Mouse (Mus musculus): Measurements from ENCODE around the gene Gfod2. TPM values are rescaled to one million over a fixed set of nuclear protein-coding genes. Genes with fewer than 3 reads are reported as not detected.

Gene Gfod2
- total RNA-seq (2023): 1 to 10 TPM; 4.1 to 6.5 TPM

DNA sequence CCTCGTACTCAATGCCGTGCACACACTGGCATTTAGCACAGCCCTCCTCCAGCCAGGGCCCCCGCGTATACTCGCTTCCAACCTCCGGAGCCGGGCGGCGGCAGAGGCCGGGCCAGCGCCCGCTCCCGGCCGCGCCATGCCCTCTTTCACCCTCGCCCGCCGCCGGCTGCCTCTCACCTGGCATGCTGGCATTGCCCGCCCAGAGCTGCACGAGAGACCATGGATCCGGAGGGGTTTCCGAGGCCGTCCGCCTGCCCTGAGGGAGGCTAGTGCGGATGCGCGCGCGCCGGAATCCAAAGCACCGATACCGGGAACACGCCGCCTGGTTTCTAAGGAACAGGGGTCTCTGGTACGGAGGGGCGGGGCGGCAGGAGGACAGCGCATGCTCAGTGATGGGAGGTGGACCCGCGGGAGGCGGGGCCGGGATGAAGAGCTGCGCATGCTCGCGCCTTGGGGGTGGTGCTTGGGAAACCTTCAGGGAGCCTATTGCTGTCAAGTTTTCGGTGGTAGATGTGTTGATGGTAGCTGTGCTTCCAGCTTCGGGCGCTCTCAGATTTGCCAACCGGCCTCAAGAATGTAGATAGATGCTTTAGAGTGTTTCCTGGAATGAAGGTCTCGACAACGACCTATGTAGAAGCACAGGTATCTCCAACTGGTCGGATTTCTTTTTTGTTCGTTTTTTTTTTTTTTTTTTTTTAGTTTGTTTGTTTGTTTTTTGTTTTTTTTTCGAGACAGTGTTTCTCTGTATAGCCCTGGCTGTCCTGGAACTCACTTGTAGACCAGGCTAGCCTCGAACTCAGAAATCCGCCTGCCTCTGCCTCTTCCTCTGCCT lies at the start of gene Gfod2:
Gene Gfod2 (minus strand): TSS at position 388 of the 832 bp plus-strand sequence.

GRCm38 (mm10) chr8:105707498-105708403 lies 50.7 kb downstream of the Gfod2 start, which contains the start of the genes 4933405L10Rik and Enkd1:
Gene 4933405L10Rik (plus strand): TSS chr8:105707655.
Gene Enkd1 (minus strand): TSS chr8:105708210.

DNA sequence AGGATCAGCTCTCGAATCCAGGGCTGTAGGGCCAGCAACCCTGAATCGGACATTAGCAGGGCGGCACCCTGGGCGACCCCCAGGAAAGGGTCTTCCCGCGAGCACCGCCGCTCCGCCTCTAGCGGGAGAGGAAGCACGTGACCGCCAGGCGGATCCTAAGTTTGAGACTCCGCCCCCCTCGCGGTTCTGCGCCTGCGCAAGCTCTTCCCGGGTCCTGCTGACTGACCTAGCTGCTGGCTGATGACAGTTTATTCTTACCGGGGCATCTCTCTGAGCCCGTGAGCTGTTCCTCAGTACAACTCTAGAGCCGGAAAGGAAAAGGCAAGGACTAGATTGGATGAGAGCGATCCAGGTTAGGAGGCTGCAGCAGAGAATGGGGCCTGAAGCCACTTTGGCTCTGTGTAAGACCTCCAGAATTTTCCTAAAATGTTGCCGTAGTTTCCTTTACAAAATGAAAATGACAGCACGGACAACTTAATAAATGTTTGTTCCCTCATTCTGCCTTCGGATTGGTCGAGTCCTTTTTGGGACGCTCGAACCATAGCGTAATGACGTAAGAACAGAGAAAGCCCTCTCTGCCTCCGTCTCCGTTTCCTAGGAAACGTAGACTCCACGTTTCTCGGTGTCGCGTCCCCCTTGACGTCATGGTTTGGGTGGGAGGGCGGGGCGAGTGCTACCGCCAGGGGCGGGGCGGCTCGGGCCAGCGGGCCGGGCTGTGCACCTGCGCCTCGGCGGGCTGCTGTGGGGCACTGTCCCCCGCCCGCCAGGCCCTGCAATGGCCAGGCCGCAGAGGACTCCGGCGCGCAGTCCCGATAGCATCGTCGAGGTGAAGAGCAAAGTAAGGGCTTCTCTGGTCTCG lies 57.3 kb downstream of the Gfod2 start, which contains the start of the genes Acd and Pard6a:
Gene Acd (minus strand): TSS at position 137 of the 859 bp plus-strand sequence.
Gene Pard6a (plus strand): TSS at position 183 of the 859 bp plus-strand sequence.

DNA sequence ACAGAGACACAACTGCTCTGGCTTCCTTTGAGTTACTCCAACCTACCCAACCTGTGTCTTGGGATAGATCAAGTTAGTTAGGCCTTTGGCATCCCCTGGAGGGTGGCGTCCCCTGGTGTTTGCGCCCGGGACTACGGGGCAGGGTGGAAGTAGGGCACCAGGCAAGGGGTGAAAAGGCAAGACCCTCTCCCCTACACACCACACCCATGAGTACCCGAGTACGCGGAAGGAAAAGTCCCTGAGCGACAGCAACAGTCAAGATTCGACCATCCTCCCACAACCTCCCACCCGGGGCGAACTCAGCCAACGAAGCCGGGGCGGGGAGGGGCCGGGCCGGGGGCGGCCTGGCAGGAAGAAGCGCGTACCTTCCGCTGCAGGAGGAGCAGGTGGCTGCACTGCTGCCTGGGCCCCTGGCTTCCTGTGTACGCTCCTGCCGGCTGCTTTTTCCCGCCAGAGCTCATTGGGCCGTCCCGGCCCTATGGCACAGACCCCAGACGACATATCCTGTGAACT lies 72.6 kb downstream of the Gfod2 start, which contains the start of gene Carmil2:
Gene Carmil2 (plus strand): TSS at position 479 of the 513 bp plus-strand sequence.

Other genes with a start within 250 kb of the Gfod2 start
- gene Hsd11b2, start 239.9 kb downstream of the Gfod2 start, total RNA-seq (2023): not detected
- 10 to 100 TPM; 82.3 to 98.5 TPM for gene Atp6v0d1, start 192.6 kb downstream of the Gfod2 start, total RNA-seq (2023)
- gene Ripor1, start 153.4 kb downstream of the Gfod2 start, total RNA-seq (2023): 10 to 100 TPM; 24.3 to 32.2 TPM
- 100 to 1,000 TPM; 182 to 207 TPM for gene Ctcf, start 122.1 kb downstream of the Gfod2 start, total RNA-seq (2023)
- gene Agrp, start 121.3 kb downstream of the Gfod2 start, total RNA-seq (2023): not detected
- 100 to 1,000 TPM; 155 to 156 TPM for gene Carmil2, start 72.4 kb downstream of the Gfod2 start, total RNA-seq (2023)
- gene Acd, start 57.6 kb downstream of the Gfod2 start, total RNA-seq (2023): 10 to 100 TPM; 93.3 to 95.1 TPM
- 10 to 100 TPM; 14.9 to 16.3 TPM for gene Pard6a, start 57.5 kb downstream of the Gfod2 start, total RNA-seq (2023)
- not detected for gene 4933405L10Rik, start 51.0 kb downstream of the Gfod2 start, total RNA-seq (2023)
- gene Enkd1, start 50.5 kb downstream of the Gfod2 start, total RNA-seq (2023): 1 to 10 TPM; 4.2 to 4.3 TPM
- gene Ranbp10, start 68.7 kb upstream of the Gfod2 start, total RNA-seq (2023): 10 to 100 TPM; 36.8 to 38.6 TPM
- gene Tsnaxip1, start 69.1 kb upstream of the Gfod2 start, total RNA-seq (2023): 1 to 10 TPM; 1.4 to 1.6 TPM
- 10 to 100 TPM; 17.6 to 18.1 TPM for gene Cenpt, start 94.6 kb upstream of the Gfod2 start, total RNA-seq (2023)
- 10 to 100 TPM; 17.1 to 19.7 TPM for gene Thap11, start 96.5 kb upstream of the Gfod2 start, total RNA-seq (2023)
- 10 to 100 TPM; 17.1 to 31.8 TPM for gene Nutf2, start 101.9 kb upstream of the Gfod2 start, total RNA-seq (2023)
- gene Edc4, start 122.2 kb upstream of the Gfod2 start, total RNA-seq (2023): 10 to 100 TPM; 75.9 to 79.6 TPM
- gene Nrn1l, start 134.9 kb upstream of the Gfod2 start, total RNA-seq (2023): 1 to 10 TPM in 1 of 2 experiments, not detected in 1; 1.3 TPM
- gene Pskh1, start 141.8 kb upstream of the Gfod2 start, total RNA-seq (2023): 10 to 100 TPM; 22.5 to 30.1 TPM
- gene Ctrl, start 175.2 kb upstream of the Gfod2 start, total RNA-seq (2023): 1 to 10 TPM; 2.0 to 3.5 TPM
- 100 to 1,000 TPM; 141 to 157 TPM for gene Psmb10, start 179.8 kb upstream of the Gfod2 start, total RNA-seq (2023)
- under 1 TPM in 1 of 2 experiments, not detected in 1; 0.67 TPM for gene Lcat, start 184.7 kb upstream of the Gfod2 start, total RNA-seq (2023)
- 10 to 100 TPM; 13.7 to 16.2 TPM for gene Slc12a4, start 207.4 kb upstream of the Gfod2 start, total RNA-seq (2023)
- gene Dpep3, start 220.8 kb upstream of the Gfod2 start, total RNA-seq (2023): not detected
- 10 to 100 TPM; 29.8 to 31.5 TPM for gene Dus2, start 232.7 kb upstream of the Gfod2 start, total RNA-seq (2023)
- not detected for gene Dpep2nb, start 247.3 kb upstream of the Gfod2 start, total RNA-seq (2023)